Mouse (Mus musculus) midbrain, embryonic 14.5 days (tissue): ENCODE results near the gene Papss2. TPM values are rescaled to one million over a fixed set of nuclear protein-coding genes. Genes with fewer than 3 reads are reported as not detected.
"Not testable (repeated sequence)": the region's sequence is repeated elsewhere in the genome, so short reads cannot be mapped to it uniquely, and the experiment has no call there.

Source experiments
- ATAC-seq: fragments of 200-750 bp; cut with Nextera tagmentation; 2 replicates; pipeline ENCODE4 v1.8.0; 2017; ENCODE audit warnings: moderate number of reproducible peaks, moderate library complexity; ENCODE audit not compliant: low FRiP score, low TSS enrichment
- DNase-seq: peaks from one replicate; pipeline ENCODE4 v3.0.0-alpha.2; 2015
- H3K27ac ChIP-seq: fragments of 300-500 bp; sonication (generic); replicated peaks from 2 replicates; pipeline ENCODE4 v1.5.1; 2014; ENCODE audit warnings: mild to moderate bottlenecking, low read depth, low read length, moderate library complexity
- H3K27me3 ChIP-seq: fragments of 300-500 bp; sonication (generic); 2 replicates; pipeline ENCODE4 v1.6.1; 2014; ENCODE audit warnings: low read length, control low read depth, mixed read lengths; ENCODE audit not compliant: control insufficient read depth, insufficient read depth
- H3K36me3 ChIP-seq: fragments of 300-500 bp; sonication (generic); 2 replicates; pipeline ENCODE4 v1.6.1; 2014; ENCODE audit warnings: low read length, control low read depth; ENCODE audit not compliant: control insufficient read depth, insufficient read depth
- H3K4me1 ChIP-seq: fragments of 300-500 bp; sonication (generic); 2 replicates; pipeline ENCODE4 v1.6.1; 2014; ENCODE audit warnings: mild to moderate bottlenecking, antibody characterized with exemption, low read length, control low read depth; ENCODE audit not compliant: control insufficient read depth, insufficient read depth
- H3K4me2 ChIP-seq: fragments of 300-500 bp; sonication (generic); 2 replicates; pipeline ENCODE4 v1.6.1; 2014; ENCODE audit warnings: mild to moderate bottlenecking, low read length, moderate library complexity
- H3K4me3 ChIP-seq: fragments of 300-500 bp; sonication (generic); replicated peaks from 2 replicates; pipeline ENCODE4 v1.5.1; 2014; ENCODE audit warnings: low read depth, low read length
- H3K9ac ChIP-seq: fragments of 300-500 bp; sonication (generic); replicated peaks from 2 replicates; pipeline ENCODE4 v1.6.1; 2014; ENCODE audit warnings: mild to moderate bottlenecking, low read length, moderate library complexity
- H3K9me3 ChIP-seq: fragments of 300-500 bp; sonication (generic); 2 replicates; pipeline ENCODE4 v1.6.1; 2016; ENCODE audit warnings: low read length, control low read depth, mixed read lengths; ENCODE audit not compliant: control insufficient read depth
- WGBS: fragments of 180-500 bp; shearing (Covaris S2); extraction: QIAGEN DNeasy Blood & Tissue Kit; methylation state at CpG from one replicate; pipeline ENCODE4 v1.1.7; 2014; 5-methylcytosine and 5-hydroxymethylcytosine counted together
- polyA plus RNA-seq: library from polyadenylated mRNA; unstranded; fragments of >200 nt; fragmentation: Nextera tagmentation; extraction: Ambion mirVana; gene quantifications from 2 replicates; pipeline ENCODE4 v1.2.1, GENCODE M21; 2014

The Papss2 gene
- polyA plus RNA-seq, 1 experiment from 2014 or later, result 1.0 TPM

DNA sequence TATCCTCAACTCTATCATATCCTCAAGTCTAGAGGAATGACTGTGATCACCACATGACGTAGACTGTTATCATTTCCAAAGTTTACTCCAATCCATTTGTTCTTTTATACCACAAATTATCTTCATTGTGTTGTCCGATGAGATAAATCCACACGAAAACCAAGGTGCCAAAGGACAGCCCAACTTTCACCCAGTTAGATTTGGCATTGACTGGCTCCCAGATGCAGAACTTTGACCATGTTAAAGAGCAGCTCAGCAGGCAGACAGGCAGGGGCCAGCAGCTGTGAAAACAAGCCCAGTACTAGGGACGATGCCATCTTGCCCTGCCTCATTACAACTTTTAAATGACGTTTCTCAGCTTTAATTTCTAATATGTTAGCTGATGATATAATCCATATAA is 63.8 kb downstream of the Papss2 start:
- Histone ChIP-seq H3K4me2 (no peak overlapping the region), H3K27ac (no peak overlapping the region), H3K9ac (no peak overlapping the region), H3K9me3 (no peaks in the 10 kb centered on the region), H3K4me1 (no peaks in the 10 kb centered on the region), H3K4me3 (no peak overlapping the region), H3K27me3 (no peaks in the 10 kb centered on the region), H3K36me3 (peaks cover 3% of the 10 kb centered on the region; the same call in 1 of the 2 replicates)
- DNase-seq (no peak), ATAC-seq (no peak)
- 83% methylated on average over 5 of the region's 5 CpGs for WGBS

DNA sequence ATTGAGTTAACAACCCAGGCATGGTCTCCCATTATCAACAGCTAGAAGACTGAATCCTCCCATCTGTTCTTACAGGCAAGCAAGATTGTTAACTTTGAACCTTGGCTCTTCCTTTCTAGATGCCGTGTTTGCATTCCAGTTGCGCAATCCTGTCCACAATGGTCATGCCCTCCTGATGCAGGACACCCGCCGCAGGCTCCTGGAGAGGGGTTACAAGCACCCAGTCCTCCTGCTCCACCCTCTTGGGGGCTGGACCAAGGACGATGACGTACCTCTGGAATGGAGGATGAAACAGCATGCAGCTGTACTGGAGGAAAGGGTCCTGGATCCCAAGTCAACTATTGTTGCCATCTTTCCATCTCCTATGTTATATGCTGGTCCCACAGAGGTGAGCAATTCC is 67.3 kb downstream of the Papss2 start:
- DNase-seq (no peak), ATAC-seq (no peak)
- Histone ChIP-seq H3K27me3 (no peaks in the 10 kb centered on the region), H3K36me3 (peaks cover 3% of the 10 kb centered on the region; the same call in 1 of the 2 replicates), H3K27ac (no peak overlapping the region), H3K4me1 (no peaks in the 10 kb centered on the region), H3K9ac (no peak overlapping the region), H3K9me3 (no peaks in the 10 kb centered on the region), H3K4me3 (no peak overlapping the region), H3K4me2 (no peak overlapping the region)
- 95% methylated on average over 6 of the region's 6 CpGs for WGBS

- Histone ChIP-seq H3K9ac (no peak overlapping the region), H3K27me3 (no peaks in the 10 kb centered on the region), H3K9me3 (no peaks in the 10 kb centered on the region), H3K4me2 (no peak overlapping the region), H3K36me3 (peaks cover 3% of the 10 kb centered on the region; the same call in 1 of the 2 replicates), H3K27ac (no peak overlapping the region), H3K4me1 (no peaks in the 10 kb centered on the region), H3K4me3 (no peak overlapping the region)
- DNase-seq (no peak), ATAC-seq (no peak)
- WGBS, result 91% methylated on average over 8 of the region's 8 CpGs
These were observed 69.7 kb downstream of the Papss2 start for GRCm38 (mm10) chr19:32665243-32665642.

DNA sequence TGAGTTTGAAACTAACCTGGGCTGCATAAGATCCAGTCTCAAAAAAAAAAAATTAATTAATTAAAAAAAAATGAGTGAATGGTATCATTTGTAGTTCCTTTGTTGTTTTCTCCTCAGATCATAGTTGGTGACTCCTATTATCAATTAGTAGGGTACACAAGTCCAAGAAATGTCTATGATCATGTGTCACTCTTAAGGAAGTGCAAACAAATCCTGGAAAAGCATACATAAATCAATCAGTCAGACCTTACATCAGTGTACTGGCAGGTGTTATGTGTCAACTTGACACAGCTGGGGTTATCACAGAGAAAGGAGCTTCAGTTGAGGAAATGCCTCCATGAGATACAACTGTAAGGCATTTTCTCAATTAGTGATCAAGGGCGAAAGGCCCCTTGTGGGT is 72.2 kb downstream of the Papss2 start:
- 94% methylated on average over 1 of the region's 1 CpGs for WGBS
- ATAC-seq, H3K4me1 ChIP-seq, H3K27me3 ChIP-seq, H3K27ac ChIP-seq, H3K9me3 ChIP-seq, H3K4me2 ChIP-seq, H3K36me3 ChIP-seq, H3K4me3 ChIP-seq, H3K9ac ChIP-seq, DNase-seq: not testable (repeated sequence)

GRCm38 (mm10) chr19:32675766-32676165 is 80.2 kb downstream of the Papss2 start:
- no peaks in the 10 kb centered on the region for H3K4me1 ChIP-seq

DNA sequence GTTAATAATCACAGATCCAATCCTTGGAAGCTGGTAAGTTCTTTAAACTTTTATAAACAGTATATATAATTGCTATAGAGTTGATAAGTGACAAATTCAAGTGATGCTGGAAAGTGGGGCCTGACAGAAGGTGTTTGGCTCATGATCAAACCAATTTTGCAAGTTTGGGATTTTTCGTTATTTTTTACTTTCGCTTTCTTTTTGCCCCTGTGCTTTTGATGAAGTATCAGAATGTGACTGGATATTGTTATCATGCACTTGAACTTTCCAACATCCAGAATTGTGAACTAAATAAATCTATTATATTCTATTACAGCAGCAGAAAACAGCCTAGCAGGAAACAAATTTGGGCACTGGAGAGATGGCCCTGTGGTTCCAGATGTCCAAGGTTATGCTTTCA is 85.3 kb downstream of the Papss2 start:
- Histone ChIP-seq H3K4me2 (no peak overlapping the region), H3K36me3 (peaks cover 48% of the 10 kb centered on the region), H3K9me3 (no peaks in the 10 kb centered on the region), H3K4me3 (no peak overlapping the region), H3K27me3 (no peaks in the 10 kb centered on the region), H3K4me1 (no peaks in the 10 kb centered on the region), H3K27ac (no peak overlapping the region), H3K9ac (no peak overlapping the region)
- no peak for DNase-seq
- WGBS, result 96% methylated on average over 2 of the region's 2 CpGs
- no peak for ATAC-seq

More at GRCm38 (mm10) chr19:32675766-32676165, 80.2 kb downstream of the Papss2 start:
- H3K27me3 ChIP-seq, result no peaks in the 10 kb centered on the region
- ATAC-seq, result no peak
- H3K9ac ChIP-seq, result no peak overlapping the region
- 95% methylated on average over 3 of the region's 3 CpGs for WGBS
- no peak overlapping the region for H3K27ac ChIP-seq
- H3K4me3 ChIP-seq, result no peak overlapping the region
- no peaks in the 10 kb centered on the region for H3K9me3 ChIP-seq
- DNase-seq, result no peak
- no peak overlapping the region for H3K4me2 ChIP-seq
- H3K36me3 ChIP-seq, result peaks cover 39% of the 10 kb centered on the region

GRCm38 (mm10) chr19:32683081-32683480 is 87.5 kb downstream of the Papss2 start:
- Histone ChIP-seq H3K4me2 (no peak overlapping the region), H3K9ac (no peak overlapping the region), H3K36me3 (peaks cover 55% of the 10 kb centered on the region), H3K27me3 (no peaks in the 10 kb centered on the region), H3K9me3 (no peaks in the 10 kb centered on the region), H3K4me1 (no peaks in the 10 kb centered on the region), H3K4me3 (no peak overlapping the region), H3K27ac (no peak overlapping the region)
- WGBS, result 94% methylated on average over 5 of the region's 5 CpGs
- DNase-seq (no peak), ATAC-seq (no peak)

- no peak overlapping the region for H3K4me3 ChIP-seq
- 58% methylated on average over 5 of the region's 5 CpGs for WGBS
- H3K4me2 ChIP-seq, result no peak overlapping the region
- peaks cover 57% of the 10 kb centered on the region for H3K36me3 ChIP-seq
- H3K27me3 ChIP-seq, result no peaks in the 10 kb centered on the region
- no peaks in the 10 kb centered on the region for H3K9me3 ChIP-seq
- DNase-seq, result no peak
- no peaks in the 10 kb centered on the region for H3K4me1 ChIP-seq
- no peak for ATAC-seq
- H3K9ac ChIP-seq, result no peak overlapping the region
- no peak overlapping the region for H3K27ac ChIP-seq
These were observed 92.1 kb downstream of the Papss2 start for GRCm38 (mm10) chr19:32687721-32688120.

DNA sequence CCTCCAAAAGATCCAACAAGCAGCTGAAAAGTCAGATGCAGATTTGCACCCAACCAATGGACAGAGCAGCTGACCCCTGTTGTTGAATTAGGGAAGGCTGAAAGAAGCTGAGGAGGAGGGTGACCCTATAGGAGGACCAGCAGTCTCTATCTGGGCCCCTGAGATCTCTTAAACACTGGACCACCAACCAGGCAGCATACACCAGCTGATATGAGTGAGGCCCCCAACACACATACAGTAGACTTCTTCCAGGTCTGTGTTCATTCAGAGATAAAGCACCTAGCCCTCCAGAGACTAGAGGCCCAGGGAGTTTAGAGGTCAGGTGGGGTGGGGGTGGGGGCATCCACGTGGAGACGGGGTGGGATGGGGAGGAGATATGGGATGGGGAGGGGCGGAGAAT is 92.6 kb downstream of the Papss2 start:
- not testable (repeated sequence) for H3K27me3 ChIP-seq

More for the DNA sequence above, 92.6 kb downstream of the Papss2 start:
- peaks cover 57% of the 10 kb centered on the region for H3K36me3 ChIP-seq
- H3K4me3 ChIP-seq, H3K27ac ChIP-seq, ATAC-seq, H3K4me1 ChIP-seq, H3K4me2 ChIP-seq, H3K9ac ChIP-seq, H3K9me3 ChIP-seq, DNase-seq: not testable (repeated sequence)
- WGBS, result 85% methylated on average over 3 of the region's 3 CpGs
